Mouse (Mus musculus): ENCODE data around the gene Gm8300.
A peak's percentile ranks its signal among the peaks of the same experiment; 100 is the strongest.
"Not testable (repeated sequence)": the region's sequence is repeated elsewhere in the genome, so short reads cannot be mapped to it uniquely, and the experiment has no call there.

Gene Gm8300

GRCm38 (mm10) chr12:87514016-87514415, at the start of gene Gm8300:
Gene Gm8300, plus strand, starts transcription at chr12:87514316.
- not testable (repeated sequence) for DNase-seq (ENCODE audit: low spot score)

- DNase-seq (ENCODE audit: low spot score): no peak
Observed at GRCm38 (mm10) chr12:87464678-87465297, 49.3 kb upstream of the Gm8300 start.

- peak; percentile 17 for DNase-seq (ENCODE audit: low spot score)
Observed at GRCm38 (mm10) chr12:87470263-87471136, 43.6 kb upstream of the Gm8300 start.

- peak; percentile 54 for DNase-seq (ENCODE audit: low spot score)
Observed at GRCm38 (mm10) chr12:87471421-87471963, 42.6 kb upstream of the Gm8300 start.

GRCm38 (mm10) chr12:87471964-87472786, 41.9 kb upstream of the Gm8300 start, which contains the start of gene Snw1:
Gene Snw1, minus strand, starts transcription at chr12:87472274.
- DNase-seq (ENCODE audit: low spot score): peak; percentile 99

- no peak for DNase-seq (ENCODE audit: low spot score)
Observed at GRCm38 (mm10) chr12:87474756-87475155, 39.4 kb upstream of the Gm8300 start.

GRCm38 (mm10) chr12:87482482-87482881, 31.6 kb upstream of the Gm8300 start:
- not testable (repeated sequence) for DNase-seq (ENCODE audit: low spot score)

GRCm38 (mm10) chr12:87488683-87489082, 25.4 kb upstream of the Gm8300 start:
- not testable (repeated sequence) for DNase-seq (ENCODE audit: low spot score)

GRCm38 (mm10) chr12:87494421-87494820, 19.7 kb upstream of the Gm8300 start, which contains the start of gene Gm5788:
Gene Gm5788, plus strand, starts transcription at chr12:87494721.
- DNase-seq (ENCODE audit: low spot score): not testable (repeated sequence)

- not testable (repeated sequence) for DNase-seq (ENCODE audit: low spot score)
Observed at GRCm38 (mm10) chr12:87519616-87520015, 5.5 kb downstream of the Gm8300 start.

- no peak for DNase-seq (ENCODE audit: low spot score)
Observed at GRCm38 (mm10) chr12:87543927-87544326, 29.8 kb downstream of the Gm8300 start.

- not testable (repeated sequence) for DNase-seq (ENCODE audit: low spot score)
Observed at GRCm38 (mm10) chr12:87550628-87551027, 36.5 kb downstream of the Gm8300 start.

All from embryo, embryonic 10.5 days (tissue).